Mouse (Mus musculus) thymus, adult 2 months (tissue): Measurements from ENCODE around the gene Tm4sf19.

ENCODE experiments used
- CTCF ChIP-seq: fragments of 200-500 bp; IDR thresholded peaks from 2 replicates; pipeline ENCODE4 v1.5.1; 2012; ENCODE audit warnings: mild to moderate bottlenecking, control low read depth, low read length, moderate library complexity, borderline replicate concordance; ENCODE audit not compliant: control insufficient read depth, poor library complexity, insufficient read depth; ENCODE audit errors: extremely low read depth
- POLR2A ChIP-seq: fragments of 200-500 bp; IDR thresholded peaks from 2 replicates; pipeline ENCODE4 v1.6.1; 2012; ENCODE audit warnings: mild to moderate bottlenecking, low read length, control low read depth, moderate library complexity; ENCODE audit not compliant: control insufficient read depth, poor library complexity, insufficient read depth; ENCODE audit errors: extremely low read depth

GRCm38 (mm10) chr16:32454646-32455045 lies 54.3 kb downstream of the Tm4sf19 start:
- no peak for TF ChIP-seq CTCF
- TF ChIP-seq POLR2A = no peak
